In the genomic region with DNA sequence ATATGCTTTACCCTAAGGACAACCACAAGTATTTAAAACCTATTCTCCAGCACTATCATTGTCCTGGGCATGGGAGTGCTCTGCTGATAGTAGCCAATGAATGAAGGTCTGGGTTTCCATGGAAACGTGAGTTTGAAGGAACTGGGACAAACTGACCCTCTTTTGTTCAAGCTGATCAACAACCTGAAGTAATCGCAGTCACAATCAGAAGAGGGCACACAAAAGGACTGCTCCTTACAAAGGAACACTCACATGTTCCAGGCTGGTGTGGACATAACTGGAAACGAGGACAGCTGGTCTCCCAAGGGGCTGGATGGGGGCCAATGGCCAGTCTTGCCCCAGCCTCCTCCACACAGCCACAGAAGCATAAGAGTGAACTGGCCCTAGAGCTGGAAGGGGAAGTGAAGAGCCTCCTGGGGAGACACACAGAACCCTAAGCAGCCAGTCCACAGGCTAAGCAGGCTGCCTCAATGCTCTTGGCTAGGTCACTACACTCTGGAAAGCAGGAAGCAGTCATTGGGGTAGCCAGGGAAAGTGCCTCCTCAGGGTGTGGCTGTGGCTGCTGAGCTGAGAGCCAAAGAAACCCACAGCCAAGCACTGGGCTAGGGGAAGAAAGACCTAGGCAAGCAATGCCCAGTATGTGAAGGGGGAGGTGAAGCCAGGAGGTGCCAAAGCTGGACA, we compare ENCODE assay signal across 8 mouse cellular contexts. TPM values are rescaled to one million over a fixed set of nuclear protein-coding genes. Genes with fewer than 3 reads are reported as not detected.
DNase-seq lines count a peak whose midpoint lies in the region; ATAC-seq and TF ChIP-seq lines count a peak whose summit lies in the region.

No protein-coding gene starts in this region.

- peak; percentile 52 for DNase-seq in kidney, adult 11 months
- DNase-seq in kidney, adult 9 months, result no peak
- peak; percentile 51 for DNase-seq in cerebellum, adult 9-11 months
- peak; percentile 56 for DNase-seq in gastrocnemius, postnatal 10 days
- no peak for DNase-seq in hindbrain, embryonic 14.5 days (ENCODE audit: low spot score)
- peak; percentile 76 for DNase-seq in lung, postnatal 10 days
- DNase-seq in left cerebral cortex, postnatal 14 days (ENCODE audit: low spot score in 2 of 2), result no peak

- 11% methylated on average over 3 of the region's 3 CpGs for WGBS in hindbrain, embryonic 14.5 days
- 47% methylated on average over 3 of the region's 3 CpGs for WGBS in small intestine, adult 2 months

- H3K9ac ChIP-seq in hindbrain, embryonic 14.5 days, result no peak overlapping the region

- H3K27ac ChIP-seq in hindbrain, embryonic 14.5 days, result peak overlapping the region; percentile 21
- H3K27ac ChIP-seq in small intestine, adult 2 months (ENCODE audit: insufficient read depth, low read depth, low read length), result peak overlapping the region; percentile 80

- TF ChIP-seq CTCF in small intestine, adult 2 months (IDR thresholded peaks at IDR 0.05; ENCODE audit: extremely low read depth, insufficient read length, insufficient replicate concordance, low read depth, low read length), result no peak

- H3K4me2 ChIP-seq in hindbrain, embryonic 14.5 days (replicated peaks), result no peak overlapping the region

- no peak overlapping the region for H3K4me3 ChIP-seq in hindbrain, embryonic 14.5 days (replicated peaks; ENCODE audit: low read length)
- no peak overlapping the region for H3K4me3 ChIP-seq in small intestine, adult 2 months (ENCODE audit: low read depth, low read length)

- no peaks in the 10 kb centered on the region for H3K36me3 ChIP-seq in hindbrain, embryonic 14.5 days (replicated peaks; ENCODE audit: control insufficient read depth, insufficient read depth)
- no peaks in the 10 kb centered on the region; the same call in 1 of the 2 replicates for H3K36me3 ChIP-seq in small intestine, adult 2 months (ENCODE audit: control insufficient read depth, insufficient read depth, low read length)

- H3K27me3 ChIP-seq in hindbrain, embryonic 14.5 days (ENCODE audit: control insufficient read depth, insufficient read depth, low read length), result no peaks in the 10 kb centered on the region
- H3K27me3 ChIP-seq in small intestine, adult 2 months (ENCODE audit: control insufficient read depth, insufficient read depth, low read length), result no peaks in the 10 kb centered on the region

- H3K4me1 ChIP-seq in hindbrain, embryonic 14.5 days (replicated peaks; ENCODE audit: control insufficient read depth, insufficient read depth, low read length), result peaks cover 16% of the 10 kb centered on the region; the same call in 1 of the 2 replicates
- peaks cover 15% of the 10 kb centered on the region for H3K4me1 ChIP-seq in small intestine, adult 2 months (ENCODE audit: control insufficient read depth, insufficient read depth, insufficient read length, low read length)

- intact Hi-C loops in left cerebral cortex, postnatal 14 days (cut with DNase I), result no loop called here

- H3K9me3 ChIP-seq in hindbrain, embryonic 14.5 days (ENCODE audit: control insufficient read depth, low read length), result peaks cover 10% of the 10 kb centered on the region; the same call in 1 of the 2 replicates

- TF ChIP-seq POLR2A in small intestine, adult 2 months (IDR thresholded peaks at IDR 0.05; ENCODE audit: low read depth, low read length), result no peak

- peak; percentile 46; the same call in 1 of the 2 replicates for ATAC-seq in hindbrain, embryonic 14.5 days (ENCODE audit: low FRiP score)

RNA-seq across cellular contexts. Expression of a gene that starts 14.0 kb away (rescaled TPM):
- total RNA-seq in gastrocnemius, postnatal 10 days (2021), result 10 to 100 TPM; 39.6 to 42.5 TPM
- polyA plus RNA-seq in hindbrain, embryonic 14.5 days (2014; fragmentation: Nextera tagmentation; extraction: Ambion mirVana), result 2.7 and 2.8 TPM in 2 replicates
- 6.3 and 6.4 TPM in 2 replicates for polyA plus RNA-seq in small intestine, adult 2 months (2012; rRNA removed)
- 10 to 100 TPM; 15.8 to 18.0 TPM for total RNA-seq in left cerebral cortex, postnatal 14 days (2021)

Comparison
In these comparisons a context has a peak if more than half of its experiments do, and no peak if none do; other contexts are left out.
1. DNase-seq: peak in kidney, adult 11 months (single experiment), cerebellum, adult 9-11 months (single experiment), gastrocnemius, postnatal 10 days (single experiment) and lung, postnatal 10 days (single experiment); none in kidney, adult 9 months (single experiment), hindbrain, embryonic 14.5 days (single experiment) and left cerebral cortex, postnatal 14 days (0 of 2).